Mouse (Mus musculus): ENCODE results near the gene H2-DMa. TPM values are rescaled to one million over a fixed set of nuclear protein-coding genes. Genes with fewer than 3 reads are reported as not detected.

Gene H2-DMa
- 19.4 and 19.8 TPM in 2 replicates for polyA plus RNA-seq (2015; fragmentation: Nextera tagmentation; extraction: Ambion mirVana)

- Histone ChIP-seq H3K27ac (replicated peaks) (peak within 1 kb of the TSS; percentile 100), H3K4me2 (peak within 1 kb of the TSS; percentile 88), H3K27me3 (no peaks in the 10 kb centered on the region), H3K9ac (peak within 1 kb of the TSS; percentile 93), H3K36me3 (peaks cover 24% of the 10 kb centered on the region), H3K4me1 (replicated peaks) (peaks cover 44% of the 10 kb centered on the region), H3K4me3 (peak within 1 kb of the TSS; percentile 70), H3K9me3 (no peaks in the 10 kb centered on the region)
- under 1% methylated on average over 90 of the region's 96 CpGs for WGBS
- peak; percentile 86 for ATAC-seq (ENCODE audit: low FRiP score, low read depth)
Observed at GRCm38 (mm10) chr17:34119249-34120179, at the start of gene H2-DMa. TSS of gene H2-DMa (plus strand) at chr17:34119541.

- no peak for ATAC-seq (ENCODE audit: low FRiP score, low read depth)
- Histone ChIP-seq H3K27me3 (peaks cover 10% of the 10 kb centered on the region), H3K4me2 (no peak overlapping the region), H3K27ac (replicated peaks) (no peak overlapping the region), H3K4me3 (no peak overlapping the region), H3K36me3 (no peaks in the 10 kb centered on the region), H3K9me3 (no peaks in the 10 kb centered on the region), H3K4me1 (replicated peaks) (peaks cover 3% of the 10 kb centered on the region; the same call in 1 of the 2 replicates), H3K9ac (no peak overlapping the region)
- 73% methylated on average over 5 of the region's 5 CpGs for WGBS
Observed at GRCm38 (mm10) chr17:34072091-34072490, 47.2 kb upstream of the H2-DMa start.

DNA sequence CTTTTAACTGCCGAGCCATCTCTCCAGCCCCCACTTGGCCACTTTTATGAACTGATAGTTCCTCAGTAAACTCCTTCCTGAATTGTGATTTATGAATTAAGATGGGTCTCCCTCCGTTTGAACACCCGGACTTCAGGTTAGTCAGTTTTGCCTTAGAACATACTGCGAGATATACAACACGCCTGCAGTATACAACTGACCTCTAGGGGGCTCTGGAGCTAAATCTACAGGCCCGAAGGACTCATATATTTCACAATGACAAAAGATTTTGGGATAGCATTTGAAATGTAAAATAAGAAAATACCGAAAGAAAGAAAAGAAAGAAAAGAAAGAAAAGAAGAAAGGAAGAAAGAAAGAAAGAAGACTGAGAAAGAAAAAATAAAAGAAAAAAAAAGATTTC lies 44.1 kb upstream of the H2-DMa start:
- H3K9me3 ChIP-seq, result no peaks in the 10 kb centered on the region
- H3K4me1 ChIP-seq (replicated peaks), result peaks cover 3% of the 10 kb centered on the region; the same call in 1 of the 2 replicates
- H3K36me3 ChIP-seq, result no peaks in the 10 kb centered on the region
- no peak for ATAC-seq (ENCODE audit: low FRiP score, low read depth)
- H3K27ac ChIP-seq (replicated peaks), result no peak overlapping the region
- 39% methylated on average over 7 of the region's 7 CpGs for WGBS
- H3K4me3 ChIP-seq, result no peak overlapping the region
- no peak overlapping the region for H3K9ac ChIP-seq
- peaks cover 11% of the 10 kb centered on the region for H3K27me3 ChIP-seq
- H3K4me2 ChIP-seq, result no peak overlapping the region

DNA sequence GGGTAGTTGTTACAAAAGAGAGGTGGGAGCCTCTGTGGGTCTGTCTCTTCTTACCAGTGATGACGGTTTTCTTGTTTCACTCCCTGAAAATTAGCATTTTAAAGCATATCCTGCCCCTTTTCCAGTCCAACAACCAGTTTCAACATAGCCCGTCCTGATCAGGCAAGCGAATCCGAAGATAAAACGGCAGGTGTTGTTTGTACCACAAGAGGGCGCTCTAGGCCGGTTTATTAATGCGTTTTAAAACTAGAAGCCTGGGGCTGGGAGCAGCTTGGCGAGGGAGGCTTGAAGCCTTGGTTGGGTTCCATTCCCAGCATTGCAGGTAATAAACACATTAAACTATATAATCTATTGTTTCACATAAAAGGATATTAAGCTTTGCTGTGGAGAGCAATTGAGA lies 41.8 kb upstream of the H2-DMa start:
- Histone ChIP-seq H3K4me1 (replicated peaks) (peaks cover 3% of the 10 kb centered on the region; the same call in 1 of the 2 replicates), H3K36me3 (no peaks in the 10 kb centered on the region), H3K27me3 (peaks cover 11% of the 10 kb centered on the region), H3K9ac (no peak overlapping the region), H3K9me3 (no peaks in the 10 kb centered on the region), H3K4me3 (no peak overlapping the region), H3K27ac (replicated peaks) (no peak overlapping the region), H3K4me2 (no peak overlapping the region)
- ATAC-seq (ENCODE audit: low FRiP score, low read depth), result no peak
- under 1% methylated on average over 9 of the region's 9 CpGs for WGBS

DNA sequence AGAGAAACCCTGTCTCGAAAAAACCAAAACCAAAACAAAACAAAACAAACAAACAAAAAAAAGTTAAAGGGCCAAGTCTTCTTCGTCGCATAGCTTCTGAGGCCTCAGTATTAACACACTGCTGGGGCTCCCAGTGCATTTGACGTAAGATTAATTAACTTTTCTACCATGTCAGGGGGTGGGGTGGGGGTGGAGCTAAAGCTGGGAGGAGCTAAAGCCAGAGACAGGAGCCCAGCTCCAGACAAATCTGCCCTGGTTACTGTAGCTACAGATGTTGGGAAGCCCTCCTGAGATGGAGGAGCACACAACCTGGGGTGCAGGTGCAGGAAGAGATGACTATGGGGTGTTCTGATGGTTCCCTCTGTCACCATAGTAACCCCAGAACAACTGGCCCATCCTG lies 41.2 kb upstream of the H2-DMa start:
- ATAC-seq (ENCODE audit: low FRiP score, low read depth), result no peak
- Histone ChIP-seq H3K4me1 (replicated peaks) (peaks cover 6% of the 10 kb centered on the region; the same call in 1 of the 2 replicates), H3K9me3 (no peaks in the 10 kb centered on the region), H3K4me2 (no peak overlapping the region), H3K27ac (replicated peaks) (no peak overlapping the region), H3K4me3 (no peak overlapping the region), H3K9ac (no peak overlapping the region), H3K36me3 (no peaks in the 10 kb centered on the region), H3K27me3 (peaks cover 11% of the 10 kb centered on the region)
- WGBS, result 49% methylated on average over 4 of the region's 4 CpGs

DNA sequence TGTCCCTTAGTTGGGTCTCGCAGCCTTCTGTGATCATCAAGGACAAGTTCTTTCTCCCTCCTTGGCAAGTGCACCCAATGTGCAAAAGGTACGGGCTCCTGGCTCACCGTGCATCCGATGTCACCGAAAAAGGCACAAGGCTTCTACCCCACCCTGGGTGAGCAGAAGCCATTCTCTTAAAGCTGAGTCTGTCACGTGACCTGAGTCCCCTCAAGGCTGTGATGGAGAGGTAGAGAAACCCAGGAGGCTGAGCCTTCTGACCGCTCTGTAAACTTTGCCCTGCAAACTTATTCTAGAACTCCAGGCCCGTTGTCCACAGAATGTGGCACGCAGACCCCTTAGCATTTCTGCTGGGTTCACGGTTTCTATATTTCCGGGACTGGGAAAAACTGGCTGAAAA lies 40.3 kb upstream of the H2-DMa start:
- H3K9me3 ChIP-seq, result no peaks in the 10 kb centered on the region
- no peak for ATAC-seq (ENCODE audit: low FRiP score, low read depth)
- no peak overlapping the region for H3K9ac ChIP-seq
- no peak overlapping the region for H3K27ac ChIP-seq (replicated peaks)
- H3K4me2 ChIP-seq, result no peak overlapping the region
- no peak overlapping the region for H3K4me3 ChIP-seq
- 92% methylated on average over 11 of the region's 11 CpGs for WGBS
- peaks cover 11% of the 10 kb centered on the region for H3K27me3 ChIP-seq
- no peaks in the 10 kb centered on the region for H3K36me3 ChIP-seq
- H3K4me1 ChIP-seq (replicated peaks), result peaks cover 7% of the 10 kb centered on the region; the same call in 1 of the 2 replicates

DNA sequence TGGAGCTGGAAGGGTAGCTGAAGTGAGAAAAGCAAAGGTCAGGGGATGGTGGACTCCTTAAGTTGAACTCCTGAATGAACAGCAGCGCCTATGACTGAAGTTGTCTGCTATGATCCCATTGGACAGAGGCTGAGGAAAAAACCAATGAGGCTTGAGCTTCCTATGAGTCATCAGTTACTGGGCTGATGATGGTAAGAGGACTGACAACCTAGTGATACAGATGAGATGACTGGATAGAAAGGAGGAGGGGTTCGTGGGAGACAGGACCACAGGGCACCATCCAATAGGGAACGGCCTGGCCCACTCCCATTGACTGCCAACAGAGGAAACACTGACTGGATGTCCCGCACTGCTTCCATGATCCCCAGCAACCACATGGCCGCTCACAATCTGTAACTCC lies 39.7 kb upstream of the H2-DMa start:
- Histone ChIP-seq H3K4me3 (no peak overlapping the region), H3K9me3 (no peaks in the 10 kb centered on the region), H3K9ac (no peak overlapping the region), H3K4me2 (no peak overlapping the region; the same call in 1 of the 2 replicates), H3K27me3 (peaks cover 11% of the 10 kb centered on the region), H3K27ac (replicated peaks) (no peak overlapping the region), H3K36me3 (no peaks in the 10 kb centered on the region), H3K4me1 (replicated peaks) (peaks cover 7% of the 10 kb centered on the region; the same call in 1 of the 2 replicates)
- 15% methylated on average over 5 of the region's 5 CpGs for WGBS
- peak; percentile 91 for ATAC-seq (ENCODE audit: low FRiP score, low read depth)

GRCm38 (mm10) chr17:34083104-34083503 lies 36.2 kb upstream of the H2-DMa start:
- no peaks in the 10 kb centered on the region for H3K27me3 ChIP-seq
- H3K36me3 ChIP-seq, result no peaks in the 10 kb centered on the region
- H3K27ac ChIP-seq (replicated peaks), result no peak overlapping the region
- H3K4me2 ChIP-seq, result peak overlapping the region; percentile 21; the same call in 1 of the 2 replicates
- 4% methylated on average over 8 of the region's 8 CpGs for WGBS
- no peak for ATAC-seq (ENCODE audit: low FRiP score, low read depth)
- 0 out of 2 replicates have a peak, but pooled peaks cover 4% of the 10 kb centered on the region for H3K4me1 ChIP-seq (replicated peaks)
- H3K4me3 ChIP-seq, result no peak overlapping the region
- no peak overlapping the region for H3K9ac ChIP-seq
- no peaks in the 10 kb centered on the region for H3K9me3 ChIP-seq

DNA sequence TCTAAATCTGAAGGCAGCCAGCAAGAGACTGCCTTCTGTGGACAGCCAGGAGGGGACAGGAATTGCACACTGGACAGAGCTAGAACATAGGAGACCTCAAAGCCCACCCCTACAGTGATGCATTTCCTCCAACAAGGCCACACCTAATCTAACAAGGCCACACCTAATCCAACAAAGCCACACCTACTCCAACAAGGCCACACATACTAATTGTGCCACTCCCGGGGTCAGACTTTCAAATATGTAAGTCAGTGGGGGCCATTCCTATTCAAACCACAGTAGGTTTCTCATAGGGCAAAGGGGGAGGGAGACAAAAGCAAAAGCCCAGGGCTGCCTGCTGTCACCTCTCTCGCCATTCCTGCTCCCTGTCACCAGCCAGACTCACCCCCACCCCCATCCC lies 32.0 kb upstream of the H2-DMa start:
- Histone ChIP-seq H3K9me3 (no peaks in the 10 kb centered on the region), H3K27ac (replicated peaks) (no peak overlapping the region), H3K36me3 (no peaks in the 10 kb centered on the region), H3K4me1 (replicated peaks) (0 out of 2 replicates have a peak, but pooled peaks cover 4% of the 10 kb centered on the region), H3K9ac (no peak overlapping the region), H3K4me3 (no peak overlapping the region), H3K4me2 (no peak overlapping the region), H3K27me3 (no peaks in the 10 kb centered on the region)
- WGBS, result 46% methylated on average over 2 of the region's 2 CpGs
- no peak for ATAC-seq (ENCODE audit: low FRiP score, low read depth)

GRCm38 (mm10) chr17:34088124-34088523 lies 31.2 kb upstream of the H2-DMa start:
- H3K36me3 ChIP-seq, result no peaks in the 10 kb centered on the region
- no peak overlapping the region for H3K27ac ChIP-seq (replicated peaks)
- no peak for ATAC-seq (ENCODE audit: low FRiP score, low read depth)
- H3K9ac ChIP-seq, result no peak overlapping the region
- 0 out of 2 replicates have a peak, but pooled peaks cover 2% of the 10 kb centered on the region for H3K4me1 ChIP-seq (replicated peaks)
- WGBS, result 85% methylated on average over 11 of the region's 11 CpGs
- H3K4me3 ChIP-seq, result no peak overlapping the region
- no peaks in the 10 kb centered on the region for H3K9me3 ChIP-seq
- no peak overlapping the region for H3K4me2 ChIP-seq
- no peaks in the 10 kb centered on the region for H3K27me3 ChIP-seq

DNA sequence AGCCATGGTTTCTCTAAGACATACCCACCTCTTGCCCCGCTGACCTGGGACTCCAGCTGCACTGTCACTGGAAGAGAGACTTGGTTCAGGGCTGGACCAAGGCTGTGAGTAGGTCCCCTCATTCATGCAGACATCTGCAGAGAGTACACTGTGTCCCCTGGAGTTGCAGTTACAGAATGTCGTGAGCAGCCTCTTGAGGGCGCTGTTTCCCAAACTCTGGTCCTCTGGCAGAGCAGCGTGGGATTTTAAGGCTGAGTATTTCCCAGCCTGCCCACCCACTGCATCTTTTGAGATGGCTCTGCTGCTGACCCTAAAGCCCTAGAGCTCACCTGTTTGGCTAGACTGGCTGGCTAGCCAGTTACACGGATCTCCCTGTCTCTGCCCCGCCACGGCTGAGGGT lies 28.4 kb upstream of the H2-DMa start:
- Histone ChIP-seq H3K36me3 (no peaks in the 10 kb centered on the region), H3K4me2 (no peak overlapping the region), H3K27me3 (no peaks in the 10 kb centered on the region), H3K4me3 (no peak overlapping the region), H3K27ac (replicated peaks) (no peak overlapping the region), H3K9me3 (no peaks in the 10 kb centered on the region), H3K9ac (no peak overlapping the region), H3K4me1 (replicated peaks) (no peaks in the 10 kb centered on the region)
- ATAC-seq (ENCODE audit: low FRiP score, low read depth), result no peak
- 55% methylated on average over 7 of the region's 7 CpGs for WGBS

GRCm38 (mm10) chr17:34092197-34092875 lies 27.0 kb upstream of the H2-DMa start, which contains the start of gene H2-Oa:
TSS of gene H2-Oa (plus strand) at chr17:34092340.
- H3K9ac ChIP-seq, result no peak within 1 kb of the TSS
- no peaks in the 10 kb centered on the region for H3K4me1 ChIP-seq (replicated peaks)
- H3K36me3 ChIP-seq, result no peaks in the 10 kb centered on the region
- H3K27me3 ChIP-seq, result no peaks in the 10 kb centered on the region
- H3K27ac ChIP-seq (replicated peaks), result no peak within 1 kb of the TSS
- no peaks in the 10 kb centered on the region for H3K9me3 ChIP-seq
- ATAC-seq (ENCODE audit: low FRiP score, low read depth), result no peak
- whole genome bisulfite sequencing, result 42% methylated on average over 11 of the region's 11 CpGs
- H3K4me2 ChIP-seq, result no peak within 1 kb of the TSS
- no peak within 1 kb of the TSS for H3K4me3 ChIP-seq
